Mouse (Mus musculus): Measurements from ENCODE around the gene Apc2. TPM values are rescaled to one million over a fixed set of nuclear protein-coding genes. Genes with fewer than 3 reads are reported as not detected.

The Apc2 gene
- polyA plus RNA-seq, 1 experiment from 2014 or later: 1.6 TPM

- Histone ChIP-seq H3K4me1 (replicated peaks; ENCODE audit: control insufficient read depth, insufficient read depth, low read length) (0 out of 2 replicates have a peak, but pooled peaks cover 6% of the 10 kb centered on the region), H3K27ac (ENCODE audit: low read depth, low read length) (peak overlapping the region; percentile 87), H3K4me3 (ENCODE audit: low read depth, low read length) (no peak overlapping the region), H3K9ac (ENCODE audit: low read depth, low read length) (peak overlapping the region; percentile 18; the same call in 1 of the 2 replicates), H3K4me2 (replicated peaks; ENCODE audit: low read depth) (peak overlapping the region; percentile 40), H3K36me3 (ENCODE audit: control insufficient read depth, insufficient read depth) (peaks cover 27% of the 10 kb centered on the region), H3K27me3 (replicated peaks; ENCODE audit: control insufficient read depth, insufficient read depth, low read length) (no peaks in the 10 kb centered on the region), H3K9me3 (ENCODE audit: control insufficient read depth) (no peaks in the 10 kb centered on the region)
- TF ChIP-seq CTCF (IDR thresholded peaks at IDR 0.05; ENCODE audit: low read depth): no peak
- 68% methylated on average over 5 of the region's 5 CpGs for WGBS
- no peak for ATAC-seq
Measured at GRCm38 (mm10) chr10:80271186-80271843, 24.5 kb upstream of the Apc2 start.

GRCm38 (mm10) chr10:80271870-80272585 is 23.7 kb upstream of the Apc2 start:
- Histone ChIP-seq H3K27ac (ENCODE audit: low read depth, low read length) (peak overlapping the region; percentile 87), H3K27me3 (replicated peaks; ENCODE audit: control insufficient read depth, insufficient read depth, low read length) (no peaks in the 10 kb centered on the region), H3K9me3 (ENCODE audit: control insufficient read depth) (no peaks in the 10 kb centered on the region), H3K4me2 (replicated peaks; ENCODE audit: low read depth) (peak overlapping the region; percentile 27; the same call in 1 of the 2 replicates), H3K9ac (ENCODE audit: low read depth, low read length) (no peak overlapping the region), H3K36me3 (ENCODE audit: control insufficient read depth, insufficient read depth) (peaks cover 31% of the 10 kb centered on the region), H3K4me3 (ENCODE audit: low read depth, low read length) (no peak overlapping the region), H3K4me1 (replicated peaks; ENCODE audit: control insufficient read depth, insufficient read depth, low read length) (0 out of 2 replicates have a peak, but pooled peaks cover 6% of the 10 kb centered on the region)
- peak; percentile 30; the same call in 1 of the 2 replicates for ATAC-seq
- WGBS: 51% methylated on average over 8 of the region's 8 CpGs
- TF ChIP-seq CTCF (IDR thresholded peaks at IDR 0.05; ENCODE audit: low read depth): no peak

- 77% methylated on average over 3 of the region's 3 CpGs for WGBS
- 0 out of 2 replicates have a peak, but pooled peaks cover 6% of the 10 kb centered on the region for H3K4me1 ChIP-seq (replicated peaks; ENCODE audit: control insufficient read depth, insufficient read depth, low read length)
- ATAC-seq: no peak
- H3K4me2 ChIP-seq (replicated peaks; ENCODE audit: low read depth): 0 out of 2 replicates have a peak overlapping the region, but pooled peaks have one; percentile 7
- no peaks in the 10 kb centered on the region for H3K27me3 ChIP-seq (replicated peaks; ENCODE audit: control insufficient read depth, insufficient read depth, low read length)
- no peaks in the 10 kb centered on the region for H3K9me3 ChIP-seq (ENCODE audit: control insufficient read depth)
- H3K4me3 ChIP-seq (ENCODE audit: low read depth, low read length): no peak overlapping the region
- no peak overlapping the region for H3K9ac ChIP-seq (ENCODE audit: low read depth, low read length)
- peak overlapping the region; percentile 23; the same call in 1 of the 2 replicates for H3K27ac ChIP-seq (ENCODE audit: low read depth, low read length)
- no peak for TF ChIP-seq CTCF (IDR thresholded peaks at IDR 0.05; ENCODE audit: low read depth)
- H3K36me3 ChIP-seq (ENCODE audit: control insufficient read depth, insufficient read depth): peaks cover 50% of the 10 kb centered on the region
Measured at GRCm38 (mm10) chr10:80273847-80274246, 21.9 kb upstream of the Apc2 start.

- Histone ChIP-seq H3K4me2 (replicated peaks; ENCODE audit: low read depth) (no peak overlapping the region), H3K4me3 (ENCODE audit: low read depth, low read length) (no peak overlapping the region), H3K27ac (ENCODE audit: low read depth, low read length) (no peak overlapping the region), H3K9ac (ENCODE audit: low read depth, low read length) (no peak overlapping the region), H3K27me3 (replicated peaks; ENCODE audit: control insufficient read depth, insufficient read depth, low read length) (no peaks in the 10 kb centered on the region), H3K4me1 (replicated peaks; ENCODE audit: control insufficient read depth, insufficient read depth, low read length) (0 out of 2 replicates have a peak, but pooled peaks cover 3% of the 10 kb centered on the region), H3K9me3 (ENCODE audit: control insufficient read depth) (no peaks in the 10 kb centered on the region), H3K36me3 (ENCODE audit: control insufficient read depth, insufficient read depth) (peaks cover 69% of the 10 kb centered on the region)
- WGBS: 44% methylated on average over 5 of the region's 5 CpGs
- 0 out of 2 replicates have a peak, but pooled peaks have one; percentile 5 for TF ChIP-seq CTCF (IDR thresholded peaks at IDR 0.05; ENCODE audit: low read depth)
- peak; percentile 70 for ATAC-seq
Measured at GRCm38 (mm10) chr10:80276238-80276637, 19.5 kb upstream of the Apc2 start.

- Histone ChIP-seq H3K36me3 (ENCODE audit: control insufficient read depth, insufficient read depth) (peaks cover 80% of the 10 kb centered on the region), H3K4me1 (replicated peaks; ENCODE audit: control insufficient read depth, insufficient read depth, low read length) (0 out of 2 replicates have a peak, but pooled peaks cover 5% of the 10 kb centered on the region), H3K4me2 (replicated peaks; ENCODE audit: low read depth) (no peak overlapping the region), H3K4me3 (ENCODE audit: low read depth, low read length) (no peak overlapping the region), H3K9me3 (ENCODE audit: control insufficient read depth) (no peaks in the 10 kb centered on the region), H3K27me3 (replicated peaks; ENCODE audit: control insufficient read depth, insufficient read depth, low read length) (no peaks in the 10 kb centered on the region), H3K9ac (ENCODE audit: low read depth, low read length) (no peak overlapping the region), H3K27ac (ENCODE audit: low read depth, low read length) (0 out of 2 replicates have a peak overlapping the region, but pooled peaks have one; percentile 21)
- TF ChIP-seq CTCF (IDR thresholded peaks at IDR 0.05; ENCODE audit: low read depth): no peak
- 92% methylated on average over 9 of the region's 9 CpGs for WGBS
- ATAC-seq: no peak
Measured at GRCm38 (mm10) chr10:80278390-80278789, 17.4 kb upstream of the Apc2 start.

- H3K9me3 ChIP-seq (ENCODE audit: control insufficient read depth): no peaks in the 10 kb centered on the region
- WGBS: 87% methylated on average over 12 of the region's 12 CpGs
- H3K9ac ChIP-seq (ENCODE audit: low read depth, low read length): no peak overlapping the region
- no peak overlapping the region for H3K4me2 ChIP-seq (replicated peaks; ENCODE audit: low read depth)
- H3K4me3 ChIP-seq (ENCODE audit: low read depth, low read length): no peak overlapping the region
- 0 out of 2 replicates have a peak, but pooled peaks cover 5% of the 10 kb centered on the region for H3K4me1 ChIP-seq (replicated peaks; ENCODE audit: control insufficient read depth, insufficient read depth, low read length)
- no peak for ATAC-seq
- H3K27me3 ChIP-seq (replicated peaks; ENCODE audit: control insufficient read depth, insufficient read depth, low read length): no peaks in the 10 kb centered on the region
- H3K27ac ChIP-seq (ENCODE audit: low read depth, low read length): no peak overlapping the region
- peaks cover 88% of the 10 kb centered on the region for H3K36me3 ChIP-seq (ENCODE audit: control insufficient read depth, insufficient read depth)
- no peak for TF ChIP-seq CTCF (IDR thresholded peaks at IDR 0.05; ENCODE audit: low read depth)
Measured at GRCm38 (mm10) chr10:80279273-80279672, 16.5 kb upstream of the Apc2 start.

Measured in intestine, postnatal 0 days (tissue).